Mouse (Mus musculus) cerebellum, postnatal 25 days (tissue): ENCODE data around the gene Il24.

Source experiments
- DNase-seq, 2 experiments: peaks; one replicate each; pipeline ENCODE4 v3.0.0; 2021; ENCODE audit warnings: mixed read lengths in 2 of 2

Il24 gene

DNA sequence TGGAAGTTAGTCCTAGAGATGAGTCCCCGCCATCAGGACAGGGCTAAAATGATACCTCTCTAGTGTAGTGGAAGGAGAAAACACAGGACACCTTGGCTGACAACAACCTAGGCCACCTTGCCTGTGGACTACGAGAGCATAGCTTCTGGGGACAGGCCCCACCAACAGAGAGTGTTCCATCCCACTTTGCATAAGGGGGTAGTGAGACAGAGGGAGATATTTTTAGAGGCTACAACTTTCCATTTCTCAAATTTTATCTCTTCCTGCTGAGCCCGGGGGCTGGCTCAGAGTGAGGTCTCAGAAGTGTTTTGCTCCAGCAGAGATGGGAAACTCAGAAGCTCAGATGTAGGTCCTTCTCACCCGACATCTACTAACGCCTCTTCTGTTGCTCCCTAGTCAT lies 36.8 kb downstream of the Il24 start:
- no peak for DNase-seq

DNA sequence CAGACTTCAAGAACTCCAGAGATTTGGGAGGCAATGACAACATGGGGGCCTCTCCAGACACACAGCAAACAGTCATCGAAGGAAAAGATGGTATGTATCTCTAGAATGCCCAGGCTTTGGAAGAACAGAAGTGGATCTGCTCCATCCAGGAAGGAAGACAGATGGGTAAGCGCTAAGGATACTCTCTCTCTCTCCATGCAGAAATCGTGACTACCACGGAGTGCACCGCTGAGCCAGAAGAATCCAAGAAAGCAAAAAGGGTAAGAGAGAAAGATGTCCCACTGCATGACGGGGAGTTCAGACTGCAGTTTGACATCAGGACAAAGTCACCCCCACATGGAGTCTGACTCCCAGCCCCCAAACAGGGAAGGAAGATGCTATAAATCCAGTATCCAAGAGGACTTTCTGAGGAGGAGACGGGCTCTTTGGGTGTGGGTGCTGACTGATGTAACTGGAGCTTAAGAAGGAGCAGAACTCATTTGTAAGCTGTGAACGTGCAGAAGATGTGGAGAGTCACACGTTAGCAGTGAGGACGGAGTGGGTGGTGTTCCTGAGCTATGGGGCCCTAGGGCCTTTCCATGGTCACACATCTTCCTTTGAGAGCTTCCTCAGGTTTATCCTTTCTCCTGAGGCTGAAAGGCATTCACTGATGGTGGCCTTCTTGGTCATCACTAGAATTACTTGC lies 37.6 kb downstream of the Il24 start:
- DNase-seq, result no peak

DNA sequence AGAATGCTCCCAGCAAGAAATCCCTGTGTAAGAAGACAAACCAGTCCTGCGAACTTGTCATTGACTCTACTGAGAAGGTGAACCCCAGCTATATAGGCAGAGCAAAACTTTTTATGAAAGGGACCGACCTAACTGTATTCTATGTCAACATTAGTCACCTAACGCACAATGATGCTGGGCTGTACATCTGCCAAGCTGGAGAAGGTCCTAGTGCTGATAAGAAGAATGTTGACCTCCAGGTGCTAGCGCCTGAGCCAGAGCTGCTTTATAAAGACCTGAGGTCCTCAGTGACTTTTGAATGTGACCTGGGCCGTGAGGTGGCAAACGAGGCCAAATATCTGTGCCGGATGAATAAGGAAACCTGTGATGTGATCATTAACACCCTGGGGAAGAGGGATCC lies 42.7 kb downstream of the Il24 start:
- no peak for DNase-seq

DNA sequence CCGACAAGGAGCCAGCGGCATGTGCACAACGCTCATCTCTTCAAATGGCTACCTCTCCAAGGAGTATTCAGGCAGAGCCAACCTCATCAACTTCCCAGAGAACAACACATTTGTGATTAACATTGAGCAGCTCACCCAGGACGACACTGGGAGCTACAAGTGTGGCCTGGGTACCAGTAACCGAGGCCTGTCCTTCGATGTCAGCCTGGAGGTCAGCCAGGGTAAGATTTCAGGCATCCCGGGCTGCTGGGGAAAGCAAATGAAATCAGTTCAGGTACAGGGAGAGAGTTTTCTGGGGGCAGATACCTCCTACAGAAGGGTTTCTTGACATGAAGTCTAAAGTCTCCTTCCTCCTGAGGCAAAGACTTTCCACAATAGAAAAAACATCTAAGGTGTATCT lies 45.6 kb downstream of the Il24 start:
- no peak for DNase-seq

DNA sequence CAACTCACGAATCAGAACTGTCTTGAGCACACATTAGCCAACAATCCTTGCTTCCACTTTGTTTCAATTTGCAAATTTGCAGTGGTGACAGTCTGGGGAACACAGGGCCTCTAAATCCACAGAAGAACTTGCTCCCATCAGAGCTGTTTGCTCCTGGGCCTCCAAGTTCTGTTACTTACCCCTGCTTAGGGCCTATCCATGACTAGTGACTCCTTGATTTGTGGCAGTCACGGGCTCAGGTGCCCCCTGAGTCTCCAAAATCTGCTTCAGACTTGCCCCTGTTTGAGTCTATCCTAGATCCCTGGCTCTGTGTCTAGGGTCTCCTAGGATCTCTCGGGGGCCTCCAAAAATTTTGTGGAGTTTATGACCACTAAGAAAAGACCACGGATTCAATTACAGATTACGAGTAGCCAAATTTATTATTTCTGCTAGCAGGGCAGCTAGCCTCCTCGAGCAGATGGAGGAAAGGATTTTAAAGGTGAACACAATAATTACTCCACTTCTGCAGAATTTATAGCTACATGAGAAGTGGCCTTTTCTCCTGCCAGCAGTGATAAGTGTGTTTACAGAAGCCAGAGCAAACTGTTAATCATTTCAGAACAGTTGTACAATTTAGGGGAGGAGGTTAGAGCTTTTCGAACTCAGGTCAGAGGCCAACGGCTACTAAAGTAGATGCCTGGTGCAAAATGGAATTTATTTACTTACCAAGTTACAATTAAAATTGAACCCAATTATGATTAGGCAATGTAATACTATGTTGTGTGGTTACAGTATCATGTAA lies 46.5 kb downstream of the Il24 start:
- no peak for DNase-seq

DNA sequence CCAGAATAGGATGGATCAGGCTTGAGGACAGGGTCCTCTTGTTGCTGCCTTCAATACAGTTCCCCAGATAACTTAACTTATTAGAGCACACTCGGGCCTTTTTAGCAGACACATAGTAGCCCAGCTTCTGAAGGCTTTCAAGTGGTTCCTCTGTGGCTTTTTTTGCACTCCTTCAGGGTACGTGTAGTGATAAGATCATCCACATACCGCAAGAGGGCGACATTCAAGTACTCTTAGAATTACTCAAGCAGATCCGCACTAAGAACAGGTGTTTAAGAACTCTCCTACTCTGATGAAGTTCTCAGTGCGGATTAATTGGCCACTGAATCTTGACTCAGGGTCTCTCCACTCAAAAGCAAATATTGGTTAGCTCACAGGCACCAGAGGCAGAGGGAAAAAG lies 49.0 kb downstream of the Il24 start:
- no peak for DNase-seq

DNA sequence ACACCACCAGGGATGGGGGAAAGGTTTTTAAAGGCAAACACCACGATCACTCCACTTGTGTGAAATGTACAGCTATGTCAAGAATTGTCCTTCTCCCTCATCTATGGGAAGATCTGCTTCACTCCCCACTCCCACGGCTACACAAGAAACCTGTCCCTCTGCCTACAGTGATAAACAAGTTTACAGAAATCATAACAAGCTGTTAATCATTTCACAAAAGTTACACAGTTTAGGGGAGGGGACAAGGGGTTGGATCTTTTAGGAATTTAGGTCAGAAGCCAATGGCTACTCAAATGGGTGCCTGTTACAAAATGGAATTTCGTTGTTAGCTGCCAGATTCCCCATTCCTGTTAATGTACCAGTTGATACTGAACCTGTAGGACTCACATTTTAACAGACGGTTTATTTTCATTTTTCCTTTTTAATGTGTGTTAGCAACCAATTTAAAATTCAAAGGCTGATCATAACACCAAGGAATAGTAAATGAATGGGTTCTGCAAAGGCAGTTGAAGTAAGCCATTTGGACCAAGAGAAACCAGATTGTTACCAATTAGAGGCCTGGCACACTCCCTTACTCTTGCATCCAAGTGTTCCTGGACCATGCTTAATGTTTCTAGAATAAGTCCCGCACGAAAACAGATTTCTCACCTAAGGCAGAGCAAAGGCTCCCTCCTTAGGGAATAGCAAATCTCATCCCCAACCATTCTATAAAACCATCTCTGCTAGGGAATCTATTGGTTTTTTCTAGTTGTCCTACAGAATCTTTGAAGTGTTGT lies 51.9 kb downstream of the Il24 start:
- DNase-seq, result peak; percentile 52 to 69

DNA sequence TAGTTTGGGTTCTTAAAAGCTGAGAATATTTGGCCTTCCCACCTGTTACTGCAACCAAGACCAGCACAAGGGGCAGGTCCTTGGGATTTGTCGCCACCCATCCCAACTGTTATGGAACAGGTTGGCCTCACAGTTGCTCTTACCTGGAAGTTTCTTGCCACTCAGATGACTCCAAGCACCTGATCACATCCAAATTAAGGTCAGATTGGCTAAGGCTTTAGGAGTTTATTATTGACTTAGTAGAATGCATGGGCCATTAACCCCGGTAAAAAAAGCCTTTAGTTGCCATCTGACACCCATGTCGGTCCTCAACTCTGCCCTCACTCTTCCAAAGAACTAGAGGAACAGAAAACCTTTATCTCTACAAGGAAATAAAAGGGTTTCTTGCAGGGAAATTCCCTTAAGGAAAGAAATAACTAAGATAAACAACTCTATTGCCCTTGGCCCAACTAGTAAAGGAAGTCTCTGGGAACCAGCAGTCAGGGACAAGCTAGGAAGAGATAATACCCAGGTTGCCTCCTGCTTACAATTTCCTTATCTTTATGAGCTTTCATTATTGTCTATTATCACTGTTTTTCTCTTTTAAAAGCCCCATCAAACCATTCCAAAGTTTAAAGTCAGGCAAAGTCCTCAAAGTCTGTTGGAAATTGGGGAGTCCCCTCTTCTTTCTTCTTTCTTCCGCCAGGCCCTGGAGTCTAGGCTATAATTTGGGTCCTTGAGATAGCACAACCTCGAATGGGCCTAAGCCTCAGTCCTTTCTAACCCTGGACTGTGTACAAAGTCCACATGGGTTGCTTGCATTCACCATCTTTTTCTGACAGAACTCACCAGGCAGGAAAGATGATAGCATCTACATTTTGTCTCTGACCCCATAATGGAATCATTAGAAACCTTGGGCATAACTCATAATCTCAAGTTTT lies 54.8 kb downstream of the Il24 start:
- DNase-seq, result no peak
